Mouse (Mus musculus) kidney, embryonic 15.5 days (tissue): ENCODE data around the gene Zfp536. TPM values are rescaled to one million over a fixed set of nuclear protein-coding genes. Genes with fewer than 3 reads are reported as not detected.

Experiments used
- ATAC-seq: fragments of 200-750 bp; cut with Nextera tagmentation; replicated peaks from 2 replicates; pipeline ENCODE4 v1.8.0; 2017; ENCODE audit warnings: moderate TSS enrichment; ENCODE audit not compliant: low FRiP score
- H3K27ac ChIP-seq: fragments of 300-500 bp; sonication (generic); 2 replicates; pipeline ENCODE4 v1.5.1; 2015; ENCODE audit warnings: mild to moderate bottlenecking, inconsistent platforms
- H3K27me3 ChIP-seq: fragments of 300-500 bp; sonication (generic); 2 replicates; pipeline ENCODE4 v1.6.1; 2015; ENCODE audit warnings: inconsistent platforms
- H3K36me3 ChIP-seq: fragments of 300-500 bp; sonication (generic); 2 replicates; pipeline ENCODE4 v1.6.1; 2015; ENCODE audit warnings: inconsistent platforms
- H3K4me1 ChIP-seq: fragments of 300-500 bp; sonication (generic); 2 replicates; pipeline ENCODE4 v1.6.1; 2015; ENCODE audit warnings: inconsistent platforms
- H3K4me2 ChIP-seq: fragments of 300-500 bp; sonication (generic); 2 replicates; pipeline ENCODE4 v1.6.1; 2015; ENCODE audit warnings: moderate library complexity, mild to moderate bottlenecking, inconsistent platforms
- H3K4me3 ChIP-seq: fragments of 300-500 bp; sonication (generic); replicated peaks from 2 replicates; pipeline ENCODE4 v1.5.1; 2015; ENCODE audit warnings: mild to moderate bottlenecking, inconsistent platforms
- H3K9ac ChIP-seq: fragments of 300-500 bp; sonication (generic); 2 replicates; pipeline ENCODE4 v1.6.1; 2015; ENCODE audit warnings: mild to moderate bottlenecking, inconsistent platforms
- H3K9me3 ChIP-seq: fragments of 300-500 bp; sonication (generic); replicated peaks from 2 replicates; pipeline ENCODE4 v1.6.1; 2016; ENCODE audit warnings: inconsistent platforms
- WGBS: fragments of 180-500 bp; shearing (Covaris S2); methylation state at CpG from one replicate; pipeline ENCODE4 v1.1.7; 2015; ENCODE audit warnings: mixed read lengths; 5-methylcytosine and 5-hydroxymethylcytosine counted together
- polyA plus RNA-seq: library from polyadenylated mRNA; unstranded; fragments of >200 nt; fragmentation: Nextera tagmentation; extraction: Ambion mirVana; gene quantifications from 2 replicates; pipeline ENCODE4 v1.2.1, GENCODE M21; 2015

Gene Zfp536
- 6.7 and 9.5 TPM in 2 replicates for polyA plus RNA-seq

GRCm38 (mm10) chr7:37773312-37773702, at the start of gene Zfp536:
Zfp536 (minus strand) TSS chr7:37773641.
- Histone ChIP-seq H3K4me3 (peak within 1 kb of the TSS; percentile 61), H3K27ac (no peak within 1 kb of the TSS), H3K9me3 (no peaks in the 10 kb centered on the region), H3K27me3 (peaks cover 86% of the 10 kb centered on the region), H3K9ac (0 out of 2 replicates have a peak within 1 kb of the TSS, but pooled peaks have one; percentile 12), H3K4me2 (peak within 1 kb of the TSS; percentile 99), H3K36me3 (no peaks in the 10 kb centered on the region), H3K4me1 (peaks cover 57% of the 10 kb centered on the region)
- under 1% methylated on average over 27 of the region's 27 CpGs for WGBS
- ATAC-seq, result no peak

GRCm38 (mm10) chr7:37820670-37821301, 47.3 kb upstream of the Zfp536 start:
- H3K36me3 ChIP-seq, result no peaks in the 10 kb centered on the region
- 81% methylated on average over 11 of the region's 11 CpGs for WGBS
- H3K9ac ChIP-seq, result no peak overlapping the region
- H3K4me3 ChIP-seq, result no peak overlapping the region
- no peak for ATAC-seq
- H3K4me2 ChIP-seq, result no peak overlapping the region
- no peak overlapping the region for H3K27ac ChIP-seq
- no peaks in the 10 kb centered on the region for H3K27me3 ChIP-seq
- no peaks in the 10 kb centered on the region for H3K4me1 ChIP-seq
- H3K9me3 ChIP-seq, result no peaks in the 10 kb centered on the region

GRCm38 (mm10) chr7:37818631-37819340, 45.3 kb upstream of the Zfp536 start:
- H3K9ac ChIP-seq, result no peak overlapping the region
- ATAC-seq, result no peak
- H3K27me3 ChIP-seq, result no peaks in the 10 kb centered on the region
- no peak overlapping the region for H3K4me2 ChIP-seq
- H3K27ac ChIP-seq, result no peak overlapping the region
- H3K36me3 ChIP-seq, result no peaks in the 10 kb centered on the region
- 84% methylated on average over 8 of the region's 8 CpGs for WGBS
- no peaks in the 10 kb centered on the region for H3K9me3 ChIP-seq
- no peak overlapping the region for H3K4me3 ChIP-seq
- no peaks in the 10 kb centered on the region for H3K4me1 ChIP-seq

- Histone ChIP-seq H3K27me3 (no peaks in the 10 kb centered on the region), H3K27ac (no peak overlapping the region), H3K36me3 (no peaks in the 10 kb centered on the region), H3K4me1 (no peaks in the 10 kb centered on the region), H3K9me3 (no peaks in the 10 kb centered on the region), H3K4me2 (no peak overlapping the region), H3K4me3 (no peak overlapping the region), H3K9ac (no peak overlapping the region)
- 85% methylated on average over 7 of the region's 7 CpGs for WGBS
- ATAC-seq, result no peak
Measured at GRCm38 (mm10) chr7:37816901-37817300, 43.5 kb upstream of the Zfp536 start.

- H3K4me1 ChIP-seq, result no peaks in the 10 kb centered on the region
- no peak overlapping the region for H3K4me2 ChIP-seq
- H3K4me3 ChIP-seq, result no peak overlapping the region
- no peak overlapping the region for H3K27ac ChIP-seq
- no peaks in the 10 kb centered on the region for H3K27me3 ChIP-seq
- no peaks in the 10 kb centered on the region for H3K36me3 ChIP-seq
- 55% methylated on average over 8 of the region's 8 CpGs for WGBS
- no peak for ATAC-seq
- H3K9me3 ChIP-seq, result no peaks in the 10 kb centered on the region
- H3K9ac ChIP-seq, result no peak overlapping the region
Measured at GRCm38 (mm10) chr7:37814844-37815406, 41.5 kb upstream of the Zfp536 start.

GRCm38 (mm10) chr7:37813676-37814075, 40.2 kb upstream of the Zfp536 start:
- Histone ChIP-seq H3K4me2 (no peak overlapping the region), H3K27ac (no peak overlapping the region), H3K9me3 (no peaks in the 10 kb centered on the region), H3K36me3 (no peaks in the 10 kb centered on the region), H3K4me1 (no peaks in the 10 kb centered on the region), H3K27me3 (no peaks in the 10 kb centered on the region), H3K4me3 (no peak overlapping the region), H3K9ac (no peak overlapping the region)
- 80% methylated on average over 10 of the region's 10 CpGs for WGBS
- ATAC-seq, result no peak

- Histone ChIP-seq H3K4me2 (no peak overlapping the region), H3K27ac (no peak overlapping the region), H3K4me3 (no peak overlapping the region), H3K27me3 (no peaks in the 10 kb centered on the region), H3K9ac (no peak overlapping the region), H3K36me3 (no peaks in the 10 kb centered on the region), H3K9me3 (no peaks in the 10 kb centered on the region), H3K4me1 (no peaks in the 10 kb centered on the region)
- 88% methylated on average over 5 of the region's 5 CpGs for WGBS
- ATAC-seq, result no peak
Measured at GRCm38 (mm10) chr7:37809908-37810307, 36.5 kb upstream of the Zfp536 start.

GRCm38 (mm10) chr7:37809001-37809400, 35.6 kb upstream of the Zfp536 start:
- Histone ChIP-seq H3K9ac (no peak overlapping the region), H3K4me2 (no peak overlapping the region), H3K27me3 (no peaks in the 10 kb centered on the region), H3K36me3 (no peaks in the 10 kb centered on the region), H3K4me3 (no peak overlapping the region), H3K9me3 (no peaks in the 10 kb centered on the region), H3K27ac (no peak overlapping the region), H3K4me1 (no peaks in the 10 kb centered on the region)
- 96% methylated on average over 4 of the region's 4 CpGs for WGBS
- ATAC-seq, result no peak

GRCm38 (mm10) chr7:37801160-37801559, 27.7 kb upstream of the Zfp536 start:
- ATAC-seq, result no peak
- Histone ChIP-seq H3K9me3 (no peaks in the 10 kb centered on the region), H3K9ac (no peak overlapping the region), H3K36me3 (no peaks in the 10 kb centered on the region), H3K4me2 (no peak overlapping the region), H3K4me1 (no peaks in the 10 kb centered on the region), H3K27me3 (no peaks in the 10 kb centered on the region), H3K27ac (no peak overlapping the region), H3K4me3 (no peak overlapping the region)
- 56% methylated on average over 3 of the region's 3 CpGs for WGBS

GRCm38 (mm10) chr7:37788721-37789120, 15.3 kb upstream of the Zfp536 start:
- ATAC-seq, result no peak
- H3K4me1 ChIP-seq, result no peaks in the 10 kb centered on the region
- no peak overlapping the region for H3K9ac ChIP-seq
- no peak overlapping the region for H3K4me3 ChIP-seq
- H3K4me2 ChIP-seq, result no peak overlapping the region
- no peak overlapping the region for H3K27ac ChIP-seq
- H3K27me3 ChIP-seq, result no peaks in the 10 kb centered on the region
- 68% methylated on average over 4 of the region's 4 CpGs for WGBS
- no peaks in the 10 kb centered on the region for H3K9me3 ChIP-seq
- no peaks in the 10 kb centered on the region for H3K36me3 ChIP-seq

GRCm38 (mm10) chr7:37775502-37775901, 2.1 kb upstream of the Zfp536 start:
- 5% methylated on average over 15 of the region's 15 CpGs for WGBS
- H3K27me3 ChIP-seq, result peaks cover 64% of the 10 kb centered on the region
- no peak overlapping the region for H3K9ac ChIP-seq
- H3K4me1 ChIP-seq, result peaks cover 35% of the 10 kb centered on the region
- no peaks in the 10 kb centered on the region for H3K9me3 ChIP-seq
- H3K4me3 ChIP-seq, result no peak overlapping the region
- H3K4me2 ChIP-seq, result no peak overlapping the region
- no peaks in the 10 kb centered on the region for H3K36me3 ChIP-seq
- H3K27ac ChIP-seq, result no peak overlapping the region
- ATAC-seq, result no peak

- no peak for ATAC-seq
- no peaks in the 10 kb centered on the region for H3K36me3 ChIP-seq
- H3K9me3 ChIP-seq, result no peaks in the 10 kb centered on the region
- peaks cover 74% of the 10 kb centered on the region for H3K27me3 ChIP-seq
- H3K4me3 ChIP-seq, result no peak overlapping the region
- no peak overlapping the region for H3K9ac ChIP-seq
- no peak overlapping the region for H3K27ac ChIP-seq
- peaks cover 45% of the 10 kb centered on the region for H3K4me1 ChIP-seq
- WGBS, result 40% methylated on average over 11 of the region's 11 CpGs
- no peak overlapping the region for H3K4me2 ChIP-seq
Measured at GRCm38 (mm10) chr7:37774463-37774970, 1.1 kb upstream of the Zfp536 start.
